Mouse (Mus musculus): ENCODE results near the gene Ikzf3. TPM values are rescaled to one million over a fixed set of nuclear protein-coding genes. Genes with fewer than 3 reads are reported as not detected.

Ikzf3 gene
- polyA plus RNA-seq, 2 experiments = 0.23 to 0.45 TPM

DNA sequence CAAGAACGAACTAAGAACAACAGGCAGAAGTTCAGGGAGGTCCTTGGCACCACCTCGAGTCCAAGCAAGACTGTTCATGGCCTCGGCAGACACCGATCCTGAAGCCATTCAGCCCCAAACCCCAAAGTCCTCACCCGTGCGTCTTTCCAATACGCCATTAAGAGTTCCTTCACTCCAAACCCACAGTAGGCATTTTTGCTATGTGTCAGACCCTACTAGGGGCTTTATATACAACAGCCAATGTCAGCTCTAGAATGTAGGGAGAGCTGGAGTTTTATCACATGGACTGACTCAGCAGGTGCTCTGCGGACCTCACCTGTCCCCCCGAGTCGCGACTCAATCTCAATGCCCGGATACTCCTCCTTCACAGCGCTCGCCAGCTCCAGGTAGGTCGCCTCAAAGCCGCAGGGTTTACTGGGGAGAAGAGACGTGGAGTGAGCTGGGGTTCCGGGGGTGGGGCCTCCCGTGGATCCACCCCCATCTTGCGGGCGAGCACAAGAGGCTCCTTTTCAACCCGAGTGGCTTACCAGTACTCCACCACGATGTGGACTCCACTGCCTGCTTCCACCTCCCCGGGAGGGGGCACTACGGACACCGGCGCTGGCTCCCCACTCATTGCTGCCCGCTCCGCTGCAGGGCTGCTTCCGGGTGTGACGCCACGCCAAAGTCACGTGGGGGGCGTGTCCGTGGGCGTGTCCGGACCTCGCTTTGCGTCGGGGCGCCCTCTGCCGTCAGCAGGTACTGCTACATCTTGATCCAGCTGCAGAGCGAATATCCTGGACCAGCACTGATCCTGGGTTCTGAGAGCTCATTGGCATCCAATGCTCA is 107.3 kb downstream of the Ikzf3 start, which contains the start of gene Mien1:
Gene Mien1, minus strand, starts transcription at position 661 of the 828 bp plus-strand sequence.
- peak; percentile 92 for ATAC-seq (ENCODE audit: low FRiP score, low read depth)

DNA sequence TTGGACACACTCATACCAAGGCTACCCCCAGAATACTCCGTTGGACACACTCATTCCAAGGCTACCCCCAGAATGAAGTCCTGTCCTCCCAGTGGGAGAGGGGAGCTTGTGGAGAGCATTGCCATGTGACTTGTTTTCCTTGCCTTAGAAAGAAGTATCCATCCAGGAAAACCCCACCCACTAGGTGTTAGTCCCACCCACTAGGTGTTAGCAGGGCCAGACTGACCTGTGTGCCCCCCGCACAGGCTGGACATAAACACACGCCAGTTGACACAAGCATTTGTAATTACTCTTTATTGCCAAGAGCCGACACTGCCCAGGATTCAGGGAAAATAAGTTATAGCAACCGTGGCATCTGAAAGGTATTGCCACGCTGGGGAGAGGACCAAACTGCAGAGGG is 108.4 kb downstream of the Ikzf3 start:
- no peaks in the 10 kb centered on the region for H3K4me1 ChIP-seq (ENCODE audit: control insufficient read depth, insufficient read depth, low read length)
- H3K4me3 ChIP-seq (replicated peaks; ENCODE audit: low read length) = no peak overlapping the region
- ATAC-seq (ENCODE audit: low FRiP score, low read depth) = no peak
- no peak overlapping the region for H3K27ac ChIP-seq (replicated peaks; ENCODE audit: low read depth, low read length)
- H3K4me2 ChIP-seq (replicated peaks; ENCODE audit: low read depth, low read length, severe bottlenecking) = no peak overlapping the region
- peaks cover 47% of the 10 kb centered on the region for H3K36me3 ChIP-seq (ENCODE audit: control insufficient read depth, insufficient read depth, low read length)
- TF ChIP-seq POLR2A (IDR thresholded peaks at IDR 0.05; ENCODE audit: borderline replicate concordance, extremely low read depth, insufficient read depth, insufficient read length) = no peak
- no peaks in the 10 kb centered on the region for H3K9me3 ChIP-seq (ENCODE audit: control insufficient read depth, low read length)
- no peak for DNase-seq (ENCODE audit: low spot score)
- 83% methylated on average over 6 of the region's 6 CpGs for WGBS
- no peaks in the 10 kb centered on the region for H3K27me3 ChIP-seq (ENCODE audit: control insufficient read depth, insufficient read depth, low read length)
- no peak overlapping the region for H3K9ac ChIP-seq (ENCODE audit: low read depth, low read length, severe bottlenecking)

More for the DNA sequence above, 107.3 kb downstream of the Ikzf3 start, which contains the start of gene Mien1:
- Histone ChIP-seq H3K9me3 (ENCODE audit: control insufficient read depth, low read length) (no peaks in the 10 kb centered on the region), H3K27me3 (ENCODE audit: control insufficient read depth, insufficient read depth, low read length) (no peaks in the 10 kb centered on the region), H3K4me3 (replicated peaks; ENCODE audit: low read length) (peak within 1 kb of the TSS; percentile 52), H3K36me3 (ENCODE audit: control insufficient read depth, insufficient read depth, low read length) (peaks cover 39% of the 10 kb centered on the region), H3K4me2 (replicated peaks; ENCODE audit: low read depth, low read length, severe bottlenecking) (peak within 1 kb of the TSS; percentile 48), H3K4me1 (ENCODE audit: control insufficient read depth, insufficient read depth, low read length) (no peaks in the 10 kb centered on the region), H3K27ac (replicated peaks; ENCODE audit: low read depth, low read length) (no peak within 1 kb of the TSS), H3K9ac (ENCODE audit: low read depth, low read length, severe bottlenecking) (peak within 1 kb of the TSS; percentile 47)
- WGBS = 3% methylated on average over 42 of the region's 43 CpGs
- DNase-seq (ENCODE audit: low spot score) = peak; percentile 86
- no peak for TF ChIP-seq POLR2A (IDR thresholded peaks at IDR 0.05; ENCODE audit: borderline replicate concordance, extremely low read depth, insufficient read depth, insufficient read length)

DNA sequence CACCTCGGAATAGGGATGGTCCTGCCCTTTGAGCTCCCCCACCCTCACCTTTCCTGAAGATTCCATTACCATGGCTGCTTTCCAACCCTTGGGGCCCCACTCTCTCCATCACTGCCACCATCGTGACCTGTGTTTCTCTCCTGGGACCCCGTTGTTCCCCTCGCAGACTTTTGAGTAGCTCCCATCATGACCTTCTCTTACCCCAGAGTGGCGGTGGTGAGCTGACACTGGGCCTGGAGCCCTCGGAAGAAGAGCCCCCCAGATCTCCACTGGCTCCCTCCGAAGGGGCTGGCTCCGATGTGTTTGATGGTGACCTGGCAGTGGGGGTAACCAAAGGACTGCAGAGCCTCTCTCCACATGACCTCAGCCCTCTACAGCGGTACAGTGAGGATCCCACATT is 110.1 kb downstream of the Ikzf3 start:
- Histone ChIP-seq H3K4me3 (replicated peaks; ENCODE audit: low read length) (no peak overlapping the region), H3K27ac (replicated peaks; ENCODE audit: low read depth, low read length) (no peak overlapping the region), H3K36me3 (ENCODE audit: control insufficient read depth, insufficient read depth, low read length) (peaks cover 65% of the 10 kb centered on the region), H3K4me2 (replicated peaks; ENCODE audit: low read depth, low read length, severe bottlenecking) (no peak overlapping the region), H3K9me3 (ENCODE audit: control insufficient read depth, low read length) (no peaks in the 10 kb centered on the region), H3K4me1 (ENCODE audit: control insufficient read depth, insufficient read depth, low read length) (no peaks in the 10 kb centered on the region), H3K9ac (ENCODE audit: low read depth, low read length, severe bottlenecking) (no peak overlapping the region), H3K27me3 (ENCODE audit: control insufficient read depth, insufficient read depth, low read length) (no peaks in the 10 kb centered on the region)
- 96% methylated on average over 9 of the region's 9 CpGs for WGBS
- DNase-seq (ENCODE audit: low spot score) = no peak
- ATAC-seq (ENCODE audit: low FRiP score, low read depth) = no peak
- no peak for TF ChIP-seq POLR2A (IDR thresholded peaks at IDR 0.05; ENCODE audit: borderline replicate concordance, extremely low read depth, insufficient read depth, insufficient read length)

DNA sequence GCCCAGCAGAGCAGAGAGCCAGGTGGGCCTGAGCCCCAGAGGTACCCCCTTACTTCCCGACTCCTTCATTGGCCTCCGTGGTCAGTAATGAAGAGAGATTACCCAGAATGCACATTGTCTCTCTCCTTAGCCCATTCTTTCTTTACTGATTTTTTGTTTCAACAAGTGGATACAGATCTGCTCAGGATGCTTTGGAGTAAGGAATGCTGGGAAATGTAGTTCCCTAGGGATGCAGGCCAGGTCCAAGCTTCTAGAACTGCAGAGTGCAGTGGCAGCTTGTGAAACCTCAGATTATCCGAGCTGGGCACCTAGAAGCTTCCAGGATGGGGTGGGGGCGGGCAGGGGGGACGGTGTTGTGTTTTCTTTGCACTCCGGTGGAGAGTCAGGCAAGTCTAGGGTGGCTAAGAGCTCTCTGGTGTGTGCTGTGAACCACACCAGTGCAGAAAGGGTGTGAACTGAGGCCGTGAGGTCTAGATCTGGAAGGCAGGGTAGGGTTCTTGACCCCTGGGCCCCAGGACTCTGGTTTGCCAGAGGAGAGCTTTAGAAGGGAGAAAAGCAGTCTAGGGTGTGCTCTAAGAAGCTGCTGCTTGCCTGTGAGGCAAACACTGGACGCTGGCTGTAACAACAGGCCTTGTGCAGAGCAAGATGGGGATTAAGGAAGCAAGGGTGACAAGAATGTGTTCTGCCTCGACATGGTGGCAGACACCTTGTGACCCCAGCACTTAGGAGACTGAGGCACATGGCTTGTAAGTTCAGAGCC is 113.9 kb downstream of the Ikzf3 start:
- no peaks in the 10 kb centered on the region for H3K9me3 ChIP-seq (ENCODE audit: control insufficient read depth, low read length)
- WGBS = 78% methylated on average over 9 of the region's 9 CpGs
- TF ChIP-seq POLR2A (IDR thresholded peaks at IDR 0.05; ENCODE audit: borderline replicate concordance, extremely low read depth, insufficient read depth, insufficient read length) = no peak
- DNase-seq (ENCODE audit: low spot score) = no peak
- H3K27me3 ChIP-seq (ENCODE audit: control insufficient read depth, insufficient read depth, low read length) = no peaks in the 10 kb centered on the region
- no peaks in the 10 kb centered on the region for H3K4me1 ChIP-seq (ENCODE audit: control insufficient read depth, insufficient read depth, low read length)
- H3K36me3 ChIP-seq (ENCODE audit: control insufficient read depth, insufficient read depth, low read length) = peaks cover 97% of the 10 kb centered on the region
- ATAC-seq (ENCODE audit: low FRiP score, low read depth) = no peak
- no peak overlapping the region for H3K9ac ChIP-seq (ENCODE audit: low read depth, low read length, severe bottlenecking)
- no peak overlapping the region for H3K4me2 ChIP-seq (replicated peaks; ENCODE audit: low read depth, low read length, severe bottlenecking)
- no peak overlapping the region for H3K27ac ChIP-seq (replicated peaks; ENCODE audit: low read depth, low read length)
- H3K4me3 ChIP-seq (replicated peaks; ENCODE audit: low read length) = no peak overlapping the region

DNA sequence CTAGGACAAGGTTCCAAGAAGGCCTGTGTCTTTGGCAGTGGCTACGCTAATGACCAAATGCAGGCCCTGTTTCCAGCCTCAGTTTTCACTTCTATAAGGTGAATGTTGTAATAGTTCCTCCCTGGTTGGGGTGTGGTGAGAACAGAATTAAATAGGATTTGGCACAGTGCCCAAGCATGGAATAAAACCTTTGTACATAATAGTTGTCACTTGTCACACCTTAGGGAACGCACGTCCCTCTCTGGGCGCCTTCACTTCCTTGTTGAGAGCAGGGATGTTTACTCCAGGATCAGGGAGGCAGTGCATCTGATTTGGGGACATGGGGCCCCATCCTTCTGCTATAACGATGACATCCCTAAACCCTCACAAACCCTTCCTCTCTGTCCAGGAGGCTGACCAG is 117.4 kb downstream of the Ikzf3 start:
- TF ChIP-seq POLR2A (IDR thresholded peaks at IDR 0.05; ENCODE audit: borderline replicate concordance, extremely low read depth, insufficient read depth, insufficient read length) = no peak
- H3K4me2 ChIP-seq (replicated peaks; ENCODE audit: low read depth, low read length, severe bottlenecking) = no peak overlapping the region
- H3K4me1 ChIP-seq (ENCODE audit: control insufficient read depth, insufficient read depth, low read length) = no peaks in the 10 kb centered on the region
- no peak overlapping the region for H3K4me3 ChIP-seq (replicated peaks; ENCODE audit: low read length)
- ATAC-seq (ENCODE audit: low FRiP score, low read depth) = no peak
- no peak overlapping the region for H3K9ac ChIP-seq (ENCODE audit: low read depth, low read length, severe bottlenecking)
- 89% methylated on average over 5 of the region's 5 CpGs for WGBS
- no peaks in the 10 kb centered on the region for H3K27me3 ChIP-seq (ENCODE audit: control insufficient read depth, insufficient read depth, low read length)
- H3K27ac ChIP-seq (replicated peaks; ENCODE audit: low read depth, low read length) = no peak overlapping the region
- H3K9me3 ChIP-seq (ENCODE audit: control insufficient read depth, low read length) = no peaks in the 10 kb centered on the region
- no peak for DNase-seq (ENCODE audit: low spot score)
- H3K36me3 ChIP-seq (ENCODE audit: control insufficient read depth, insufficient read depth, low read length) = peaks cover 96% of the 10 kb centered on the region
